Mouse (Mus musculus): ENCODE measurements around the gene Gm21312. TPM values are rescaled to one million over a fixed set of nuclear protein-coding genes. Genes with fewer than 3 reads are reported as not detected.

Gene Gm21312
- total RNA-seq (2023) = not detected in 2 replicates

DNA sequence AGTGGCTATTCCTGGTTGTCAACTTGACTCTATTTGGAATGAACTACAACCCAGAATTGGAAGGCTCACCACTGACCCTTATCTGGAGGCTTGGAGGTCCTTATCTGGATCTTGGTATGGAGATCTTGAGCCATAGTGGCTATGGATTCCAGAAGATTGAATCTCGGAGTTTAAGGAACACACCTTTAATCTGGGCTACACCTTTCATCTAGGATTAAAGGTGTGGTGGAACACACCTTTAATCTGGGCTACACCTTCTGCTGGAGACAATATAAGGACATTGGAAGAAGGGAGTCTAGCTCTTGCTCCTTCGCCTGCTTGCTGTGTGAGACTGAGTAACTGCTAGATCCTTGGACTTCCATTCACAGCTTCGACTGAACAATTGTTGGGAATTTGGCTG, at the start of gene Gm21312:
Gene Gm21312, plus strand, starts transcription at position 301 of the 400 bp plus-strand sequence.

GRCm38 (mm10) chr10:104142687-104143086, 34.1 kb upstream of the Gm21312 start, which contains the start of gene Gm21293:
Gene Gm21293, plus strand, starts transcription at chr10:104142987.

GRCm38 (mm10) chr10:104151197-104151596, 25.6 kb upstream of the Gm21312 start, which contains the start of gene Gm6763:
Gene Gm6763, plus strand, starts transcription at chr10:104151497.

DNA sequence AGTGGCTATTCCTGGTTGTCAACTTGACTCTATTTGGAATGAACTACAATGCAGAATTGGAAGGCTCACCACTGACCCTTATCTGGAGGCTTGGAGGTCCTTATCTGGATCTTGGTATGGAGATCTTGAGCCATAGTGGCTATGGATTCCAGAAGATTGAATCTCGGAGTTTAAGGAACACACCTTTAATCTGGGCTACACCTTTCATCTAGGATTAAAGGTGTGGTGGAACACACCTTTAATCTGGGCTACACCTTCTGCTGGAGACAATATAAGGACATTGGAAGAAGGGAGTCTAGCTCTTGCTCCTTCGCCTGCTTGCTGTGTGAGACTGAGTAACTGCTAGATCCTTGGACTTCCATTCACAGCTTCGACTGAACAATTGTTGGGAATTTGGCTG, 17.1 kb upstream of the Gm21312 start, which contains the start of gene Gm8764:
Gene Gm8764, plus strand, starts transcription at position 301 of the 400 bp plus-strand sequence.

GRCm38 (mm10) chr10:104168215-104168614, 8.6 kb upstream of the Gm21312 start, which contains the start of gene Gm21304:
Gene Gm21304, plus strand, starts transcription at chr10:104168515.

GRCm38 (mm10) chr10:104185233-104185632, 8.4 kb downstream of the Gm21312 start, which contains the start of gene Gm20765:
Gene Gm20765, plus strand, starts transcription at chr10:104185533.

DNA sequence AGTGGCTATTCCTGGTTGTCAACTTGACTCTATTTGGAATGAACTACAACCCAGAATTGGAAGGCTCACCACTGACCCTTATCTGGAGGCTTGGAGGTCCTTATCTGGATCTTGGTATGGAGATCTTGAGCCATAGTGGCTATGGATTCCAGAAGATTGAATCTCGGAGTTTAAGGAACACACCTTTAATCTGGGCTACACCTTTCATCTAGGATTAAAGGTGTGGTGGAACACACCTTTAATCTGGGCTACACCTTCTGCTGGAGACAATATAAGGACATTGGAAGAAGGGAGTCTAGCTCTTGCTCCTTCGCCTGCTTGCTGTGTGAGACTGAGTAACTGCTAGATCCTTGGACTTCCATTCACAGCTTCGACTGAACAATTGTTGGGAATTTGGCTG, 16.9 kb downstream of the Gm21312 start, which contains the start of gene Gm4340:
Gene Gm4340, plus strand, starts transcription at position 301 of the 400 bp plus-strand sequence.

Other genes with a start within 250 kb of the Gm21312 start
- not detected in 2 replicates for gene Gm21293, start 34.0 kb upstream of the Gm21312 start, total RNA-seq (2023)
- gene Gm6763, start 25.5 kb upstream of the Gm21312 start, total RNA-seq (2023) = not detected in 2 replicates
- gene Gm8764, start 17.0 kb upstream of the Gm21312 start, total RNA-seq (2023) = not detected in 2 replicates
- gene Gm21304, start 8.5 kb upstream of the Gm21312 start, total RNA-seq (2023) = not detected in 2 replicates
- gene Gm20765, start 8.5 kb downstream of the Gm21312 start, total RNA-seq (2023) = not detected in 2 replicates
- not detected in 2 replicates for gene Gm4340, start 17.0 kb downstream of the Gm21312 start, total RNA-seq (2023)